Mouse (Mus musculus) kidney, postnatal 14 days (tissue): ENCODE results near the gene Tenm4.
A peak's percentile ranks its signal among the peaks of the same experiment; 100 is the strongest.

Experiments
- DNase-seq: peaks from one replicate; pipeline ENCODE4 v3.0.0; 2022; ENCODE audit warnings: mixed read lengths

Gene Tenm4

GRCm38 (mm10) chr7:96536313-96536880 lies 365.4 kb downstream of the Tenm4 start:
- DNase-seq, result no peak

GRCm38 (mm10) chr7:96539248-96540034 lies 368.4 kb downstream of the Tenm4 start:
- no peak for DNase-seq

- no peak for DNase-seq
Measured at GRCm38 (mm10) chr7:96540458-96541096, 369.5 kb downstream of the Tenm4 start.

GRCm38 (mm10) chr7:96545979-96546378 lies 374.9 kb downstream of the Tenm4 start:
- DNase-seq, result no peak

GRCm38 (mm10) chr7:96551809-96552208 lies 380.8 kb downstream of the Tenm4 start:
- DNase-seq, result no peak

DNA sequence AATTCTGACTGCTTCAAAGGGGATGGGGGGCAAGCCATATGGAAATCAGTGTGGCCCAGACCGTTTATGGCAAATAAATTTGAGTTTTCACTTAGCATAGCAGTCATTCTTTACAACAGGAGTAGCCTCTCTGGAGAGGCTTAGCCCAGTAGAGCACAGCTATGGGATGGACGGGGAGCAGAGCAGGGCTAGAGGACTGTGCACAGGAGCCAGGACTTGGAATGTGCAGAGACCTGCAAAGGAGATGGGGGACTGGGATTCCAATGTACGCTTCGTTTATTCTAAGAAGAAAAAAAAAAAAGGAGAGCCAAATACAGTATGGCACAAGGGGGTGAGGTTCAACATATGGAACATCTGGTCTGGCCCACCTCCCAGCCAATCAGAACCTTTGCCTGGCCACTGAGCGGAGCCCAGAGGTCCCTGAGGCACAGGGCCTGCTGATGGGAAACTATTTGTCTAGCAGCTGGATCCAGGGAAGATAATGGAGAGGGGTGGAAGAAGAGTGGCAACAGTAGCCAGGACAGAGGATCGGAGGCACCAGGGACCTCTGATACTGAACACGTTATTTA lies 381.3 kb downstream of the Tenm4 start:
- no peak for DNase-seq

- peak; percentile 33 for DNase-seq
Measured at GRCm38 (mm10) chr7:96554277-96554690, 383.2 kb downstream of the Tenm4 start.

GRCm38 (mm10) chr7:96555294-96555693 lies 384.2 kb downstream of the Tenm4 start:
- DNase-seq, result no peak

- peak; percentile 38 for DNase-seq
Measured at GRCm38 (mm10) chr7:96556756-96557155, 385.7 kb downstream of the Tenm4 start.

- DNase-seq, result no peak
Measured at GRCm38 (mm10) chr7:96562890-96563289, 391.8 kb downstream of the Tenm4 start.

DNA sequence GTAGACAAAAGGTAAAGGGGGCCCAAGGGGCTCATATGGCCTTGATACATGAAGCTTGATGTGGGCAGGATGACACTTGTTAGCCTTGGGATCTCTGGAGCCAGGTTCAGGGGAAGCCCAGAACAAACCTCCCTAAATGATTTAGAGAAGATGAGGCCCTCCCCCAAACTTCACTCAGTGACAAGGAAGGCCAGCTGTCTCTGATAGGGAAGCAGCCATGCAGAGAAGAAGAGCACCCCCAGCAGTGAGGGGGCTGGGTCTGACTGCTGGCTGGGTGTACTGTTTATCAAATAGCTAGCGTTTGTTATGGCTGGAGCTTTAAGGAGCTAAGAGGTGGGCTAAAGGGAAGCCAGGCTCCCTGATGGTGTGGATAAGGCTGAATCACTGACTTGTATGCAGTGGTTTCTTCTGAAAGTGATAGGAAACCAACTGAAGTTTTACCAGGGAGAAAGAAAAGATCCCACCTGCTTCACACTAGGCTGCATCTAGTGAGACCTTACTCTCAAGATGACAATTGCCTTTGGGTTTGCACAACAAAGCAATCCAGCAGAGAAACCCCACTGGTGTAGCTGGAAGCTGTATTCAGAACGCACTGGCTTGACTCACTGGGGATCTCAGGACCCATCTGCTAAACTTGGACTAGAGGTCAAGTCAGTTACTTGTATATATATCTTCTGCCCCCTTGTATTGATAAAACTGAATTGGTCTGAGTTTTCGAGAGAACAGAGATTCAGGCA lies 392.5 kb downstream of the Tenm4 start:
- no peak for DNase-seq

GRCm38 (mm10) chr7:96565806-96566205 lies 394.8 kb downstream of the Tenm4 start:
- DNase-seq, result peak; percentile 68

DNA sequence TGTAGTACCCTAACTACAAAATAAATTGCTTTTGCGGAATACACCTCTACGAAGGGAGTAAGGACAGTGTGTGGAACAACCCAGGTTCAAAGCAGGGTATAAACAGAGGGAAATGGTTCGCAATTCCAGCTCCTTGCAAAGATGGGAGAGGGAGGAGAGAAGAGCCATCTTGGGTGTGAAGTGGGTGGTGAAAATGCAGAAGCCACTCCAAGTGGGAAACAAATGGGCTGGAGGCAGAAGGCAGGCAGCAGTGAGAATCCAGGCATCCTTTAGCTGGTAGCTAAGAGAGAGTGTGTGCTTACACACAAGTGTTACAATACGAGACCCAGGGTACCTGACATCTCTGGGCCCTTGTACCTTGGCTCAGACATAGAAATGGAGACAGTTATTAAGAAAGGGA lies 395.2 kb downstream of the Tenm4 start:
- no peak for DNase-seq

DNA sequence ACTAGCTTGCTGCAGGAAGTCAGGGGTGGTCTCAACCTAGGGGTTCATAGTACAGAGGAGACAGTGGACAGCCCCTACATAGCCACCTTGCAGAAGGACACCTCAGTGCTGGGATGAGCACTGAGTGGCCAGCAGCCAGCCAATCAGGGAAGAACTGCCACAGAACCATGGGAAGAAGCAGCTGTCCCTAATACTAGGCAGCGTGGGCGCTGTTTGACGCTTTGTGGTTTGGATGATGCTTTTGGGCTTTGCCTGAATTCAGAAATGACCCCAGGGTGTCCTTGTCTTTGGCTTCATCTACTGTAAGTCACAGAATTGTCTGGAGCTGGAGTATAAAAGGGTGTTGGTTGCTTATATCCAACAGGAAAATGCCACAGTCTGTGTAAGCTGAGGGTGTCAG lies 397.0 kb downstream of the Tenm4 start:
- no peak for DNase-seq

GRCm38 (mm10) chr7:96570965-96571364 lies 399.9 kb downstream of the Tenm4 start:
- DNase-seq, result peak; percentile 81

GRCm38 (mm10) chr7:96572995-96573394 lies 401.9 kb downstream of the Tenm4 start:
- DNase-seq, result no peak

DNA sequence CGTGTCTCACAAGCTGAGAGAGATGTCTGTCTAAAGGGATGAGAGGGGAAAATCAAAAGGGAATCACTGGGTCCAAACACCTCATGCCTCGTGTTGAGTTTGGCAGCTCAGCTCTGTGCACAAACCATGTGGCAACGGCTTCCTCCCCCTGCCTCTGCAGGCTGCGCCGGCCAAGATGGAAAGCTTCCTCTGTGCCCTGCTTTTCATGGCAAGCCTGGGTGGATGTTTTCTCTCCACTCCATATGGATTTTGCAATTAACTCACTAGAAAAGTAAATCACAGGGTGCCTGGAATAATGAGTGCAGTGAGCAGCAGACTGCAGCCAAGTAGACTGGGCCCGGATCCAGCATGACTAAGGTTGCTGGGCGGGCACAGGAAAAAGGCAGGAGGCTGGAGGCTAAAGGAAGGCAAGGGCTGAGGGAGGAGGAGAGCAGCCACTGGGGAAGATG lies 404.2 kb downstream of the Tenm4 start:
- DNase-seq, result peak; percentile 84

DNA sequence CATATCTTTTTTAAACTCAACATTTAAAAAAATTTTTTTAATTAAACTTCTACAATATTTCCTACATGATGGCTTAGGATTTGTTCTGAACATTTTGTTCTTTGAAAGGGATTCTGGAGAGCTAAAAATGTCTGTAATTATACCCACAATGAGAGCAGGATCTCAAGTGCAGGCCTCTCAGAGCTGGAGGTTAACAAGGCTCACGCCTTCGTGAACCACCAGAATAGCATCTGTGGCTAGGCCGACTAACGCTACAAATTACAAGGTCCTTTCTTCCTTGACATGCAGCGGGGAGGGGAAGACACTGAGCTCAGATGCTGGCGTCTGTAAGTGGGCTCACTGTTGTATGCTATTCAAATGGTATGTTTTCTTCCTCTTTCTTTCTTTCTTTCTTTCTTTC lies 411.7 kb downstream of the Tenm4 start:
- DNase-seq, result no peak

DNA sequence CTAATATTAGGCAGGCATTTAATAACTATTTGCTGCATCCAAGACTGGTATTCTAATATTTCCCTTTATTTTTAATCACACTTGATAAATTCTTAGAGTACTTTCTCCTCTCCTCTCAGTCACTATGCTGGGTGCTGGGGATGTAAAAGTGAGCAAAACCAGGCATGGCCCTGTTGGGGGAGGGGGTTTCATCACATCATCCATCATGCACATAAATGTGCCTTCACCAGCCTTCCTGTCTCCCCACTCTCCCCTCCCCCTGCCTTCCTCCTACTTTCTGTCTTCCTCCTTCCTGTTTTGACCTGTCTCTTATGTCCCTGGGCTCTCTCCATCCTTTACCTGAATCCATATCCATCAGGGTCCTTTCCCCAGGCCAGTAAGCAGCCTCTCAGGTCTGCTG lies 416.4 kb downstream of the Tenm4 start:
- DNase-seq, result no peak

GRCm38 (mm10) chr7:96588567-96588966 lies 417.5 kb downstream of the Tenm4 start:
- no peak for DNase-seq

- DNase-seq, result no peak
Measured at GRCm38 (mm10) chr7:96595535-96596295, 424.7 kb downstream of the Tenm4 start.
